Mouse (Mus musculus): Measurements from ENCODE around the gene Sdr42e1. TPM values are rescaled to one million over a fixed set of nuclear protein-coding genes. Genes with fewer than 3 reads are reported as not detected.

The Sdr42e1 gene
- 8.0 and 8.9 TPM in 2 replicates for polyA plus RNA-seq (2021; fragmentation: Nextera tagmentation)
- long read RNA-seq, experiment 1, transcript Sdr42e1-202 (3 exons, 2,615 nt): minor isoform, 17 of 48 reads
- long read RNA-seq, experiment 1, transcript Sdr42e1-203 (4 exons, 819 nt): major isoform, 23 of 48 reads
- long read RNA-seq, experiment 1, partial matches to known transcripts: 0 of 48 reads
- long read RNA-seq, experiment 1, other reads (novel, unspliced or antisense): 6 of 48 reads
- long read RNA-seq, experiment 2, partial matches to known transcripts: 6 of 12 reads
- long read RNA-seq, experiment 2, other reads (novel, unspliced or antisense): 1 of 12 reads

GRCm38 (mm10) chr8:117673430-117673830 is at the start of gene Sdr42e1:
Sdr42e1 (minus strand) TSS chr8:117673689.

GRCm38 (mm10) chr8:117701859-117702258 is 28.4 kb upstream of the Sdr42e1 start, which contains the start of gene Hsd17b2:
Hsd17b2 (plus strand) TSS chr8:117701904.

Other genes starting within 250 kb of the Sdr42e1 start
- 0.70 and 1.0 TPM in 2 replicates for gene Plcg2, start 175.4 kb downstream of the Sdr42e1 start, polyA plus RNA-seq (2021; fragmentation: Nextera tagmentation)
- gene Hsd17b2, start 28.2 kb upstream of the Sdr42e1 start, polyA plus RNA-seq (2021; fragmentation: Nextera tagmentation): 0.32 and 0.33 TPM in 2 replicates
- 28.1 and 28.4 TPM in 2 replicates for gene Mphosph6, start 128.3 kb upstream of the Sdr42e1 start, polyA plus RNA-seq (2021; fragmentation: Nextera tagmentation)